Mouse (Mus musculus) liver, adult 2 months (tissue): ENCODE data around the gene Gm11549. TPM values are rescaled to one million over a fixed set of nuclear protein-coding genes. Genes with fewer than 3 reads are reported as not detected.

Experiments
- DNase-seq: peaks from one replicate; pipeline ENCODE4 v3.0.0-alpha.2; 2011; ENCODE audit warnings: low read depth, low spot score; ENCODE audit errors: extremely low read depth
- H3K27ac ChIP-seq: fragments of 200-500 bp; replicated peaks from 2 replicates; pipeline ENCODE4 v1.5.1; 2012; ENCODE audit warnings: low read depth, mild to moderate bottlenecking, control low read depth, inconsistent platforms, low read length; ENCODE audit not compliant: insufficient read depth
- H3K27me3 ChIP-seq: fragments of 200-500 bp; 2 replicates; pipeline ENCODE4 v1.6.1; 2012; ENCODE audit warnings: mild to moderate bottlenecking, moderate library complexity, low read length, inconsistent platforms; ENCODE audit not compliant: control insufficient read depth, insufficient read depth
- H3K36me3 ChIP-seq: fragments of 200-500 bp; 2 replicates; pipeline ENCODE4 v1.6.1; 2012; ENCODE audit warnings: low read length, inconsistent platforms; ENCODE audit not compliant: control insufficient read depth, insufficient read depth
- H3K4me1 ChIP-seq: fragments of 200-500 bp; 2 replicates; pipeline ENCODE4 v1.6.1; 2011; ENCODE audit warnings: low read length; ENCODE audit not compliant: control insufficient read depth, insufficient read depth
- H3K4me3 ChIP-seq: fragments of 200-500 bp; 2 replicates; pipeline ENCODE4 v1.5.1; 2011; ENCODE audit warnings: low read depth, mild to moderate bottlenecking, control low read depth, low read length, moderate library complexity; ENCODE audit not compliant: insufficient read depth
- H3K79me2 ChIP-seq: fragments of 200-500 bp; 2 replicates; pipeline ENCODE4 v1.6.1; 2012; ENCODE audit warnings: inconsistent platforms, mild to moderate bottlenecking, low read length, moderate library complexity; ENCODE audit not compliant: control insufficient read depth, insufficient read depth
- H3K9ac ChIP-seq: fragments of 200-500 bp; 2 replicates; pipeline ENCODE4 v1.6.1; 2012; ENCODE audit warnings: low read depth, mild to moderate bottlenecking, control low read depth, inconsistent platforms, low read length
- CTCF ChIP-seq: fragments of 200-500 bp; IDR thresholded peaks from 2 replicates; pipeline ENCODE4 v1.5.1; 2011; ENCODE audit warnings: low read depth, low read length, control low read depth
- POLR2A ChIP-seq: fragments of 200-500 bp; IDR thresholded peaks from 2 replicates; pipeline ENCODE4 v1.6.1; 2011; ENCODE audit warnings: low read length, control low read depth; ENCODE audit not compliant: insufficient read depth; ENCODE audit errors: extremely low read depth
- WGBS: fragments of 180-500 bp; shearing (Covaris S2); methylation state at CpG from one replicate; pipeline ENCODE4 v1.1.7; 2018; 5-methylcytosine and 5-hydroxymethylcytosine counted together
- polyA plus RNA-seq: library from polyadenylated mRNA; depleted of rRNA; stranded (reverse); fragments of >200 nt; gene quantifications from 2 replicates; pipeline ENCODE4 v1.2.3, GENCODE M21; 2012; rRNA removed
- total RNA-seq: library from RNA; depleted of rRNA; stranded (reverse); fragments of >200 nt; gene quantifications from 2 replicates; pipeline ENCODE4 v1.2.3, GENCODE M21; 2014; rRNA removed

Gm11549 gene
- total and polyA plus RNA-seq, 2 experiments: not detected

GRCm38 (mm10) chr3:36467632-36468031, 54.0 kb downstream of the Gm11549 start:
- Histone ChIP-seq H3K27ac (no peak overlapping the region), H3K4me3 (no peak overlapping the region), H3K79me2 (peaks cover 8% of the 10 kb centered on the region; the same call in 1 of the 2 replicates), H3K27me3 (no peaks in the 10 kb centered on the region), H3K36me3 (peaks cover 7% of the 10 kb centered on the region; the same call in 1 of the 2 replicates), H3K9ac (no peak overlapping the region), H3K4me1 (peaks cover 14% of the 10 kb centered on the region)
- DNase-seq: no peak
- WGBS: 80% methylated on average over 7 of the region's 7 CpGs
- no peak for TF ChIP-seq CTCF
- no peak for TF ChIP-seq POLR2A

- WGBS: 71% methylated on average over 7 of the region's 7 CpGs
Measured at GRCm38 (mm10) chr3:36465538-36465937, 56.1 kb downstream of the Gm11549 start.

More at GRCm38 (mm10) chr3:36465538-36465937, 56.1 kb downstream of the Gm11549 start:
- Histone ChIP-seq H3K4me3 (no peak overlapping the region), H3K27me3 (no peaks in the 10 kb centered on the region), H3K79me2 (peaks cover 8% of the 10 kb centered on the region; the same call in 1 of the 2 replicates), H3K4me1 (peaks cover 8% of the 10 kb centered on the region), H3K9ac (no peak overlapping the region), H3K36me3 (peaks cover 21% of the 10 kb centered on the region), H3K27ac (no peak overlapping the region)
- DNase-seq: no peak
- no peak for TF ChIP-seq CTCF
- no peak for TF ChIP-seq POLR2A

Other genes starting within 250 kb of the Gm11549 start
- gene Anxa5, start 45.9 kb downstream of the Gm11549 start, total RNA-seq: 77.4 and 95.0 TPM in 2 replicates
- gene Anxa5, start 45.9 kb downstream of the Gm11549 start, polyA plus RNA-seq: 152 and 159 TPM in 2 replicates
- gene 1810062G17Rik, start 45.9 kb downstream of the Gm11549 start, total RNA-seq: 1.4 and 1.7 TPM in 2 replicates
- gene 1810062G17Rik, start 45.9 kb downstream of the Gm11549 start, polyA plus RNA-seq: 0.87 and 0.91 TPM in 2 replicates
- 13.4 and 15.6 TPM in 2 replicates for gene Exosc9, start 30.8 kb upstream of the Gm11549 start, total RNA-seq
- gene Exosc9, start 30.8 kb upstream of the Gm11549 start, polyA plus RNA-seq: 4.8 and 6.3 TPM in 2 replicates
- gene Ccna2, start 50.3 kb upstream of the Gm11549 start, total RNA-seq: 0.74 and 3.8 TPM in 2 replicates
- gene Ccna2, start 50.3 kb upstream of the Gm11549 start, polyA plus RNA-seq: 0.50 and 0.67 TPM in 2 replicates
- gene Bbs7, start 91.7 kb upstream of the Gm11549 start, total RNA-seq: 4.2 and 6.1 TPM in 2 replicates
- gene Bbs7, start 91.7 kb upstream of the Gm11549 start, polyA plus RNA-seq: 0.65 and 1.8 TPM in 2 replicates
- gene Trpc3, start 168.4 kb upstream of the Gm11549 start, total RNA-seq: 0.46 and 0.87 TPM in 2 replicates
- gene Trpc3, start 168.4 kb upstream of the Gm11549 start, polyA plus RNA-seq: 0.21 and 0.27 TPM in 2 replicates